Mouse (Mus musculus) lung, postnatal 0 days (tissue): ENCODE data around the gene Set.

Experiments
- CTCF ChIP-seq: IDR thresholded peaks from 2 replicates; pipeline ENCODE4 v1.5.1; 2016; ENCODE audit warnings: antibody characterized with exemption, mild to moderate bottlenecking
- EP300 ChIP-seq: IDR thresholded peaks from 2 replicates; pipeline ENCODE4 v1.6.1; 2016; ENCODE audit warnings: antibody characterized with exemption, mild to moderate bottlenecking, control low read depth

DNA sequence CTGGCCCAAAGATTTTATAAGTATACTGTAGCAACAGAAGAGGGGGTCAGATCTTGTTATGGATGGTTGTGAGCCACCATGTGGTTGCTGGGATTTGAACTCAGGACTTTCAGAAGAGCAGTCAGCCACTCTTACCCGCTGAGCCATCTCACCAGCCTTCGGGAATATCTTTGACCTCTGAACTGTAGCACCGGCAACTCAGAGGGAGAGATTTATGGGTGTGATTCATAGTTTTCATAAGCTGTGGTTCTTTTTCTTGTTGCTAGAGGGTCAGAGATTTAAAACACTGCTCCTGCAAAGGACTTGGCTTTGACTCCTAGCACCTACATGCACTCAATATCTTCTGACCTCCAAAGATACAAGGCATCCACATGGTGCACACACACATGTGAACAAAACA, 18.4 kb downstream of the Set start:
- TF ChIP-seq CTCF (no peak), EP300 (no peak)
